16 mouse cellular contexts compared by ENCODE assay signal in the genomic region with DNA sequence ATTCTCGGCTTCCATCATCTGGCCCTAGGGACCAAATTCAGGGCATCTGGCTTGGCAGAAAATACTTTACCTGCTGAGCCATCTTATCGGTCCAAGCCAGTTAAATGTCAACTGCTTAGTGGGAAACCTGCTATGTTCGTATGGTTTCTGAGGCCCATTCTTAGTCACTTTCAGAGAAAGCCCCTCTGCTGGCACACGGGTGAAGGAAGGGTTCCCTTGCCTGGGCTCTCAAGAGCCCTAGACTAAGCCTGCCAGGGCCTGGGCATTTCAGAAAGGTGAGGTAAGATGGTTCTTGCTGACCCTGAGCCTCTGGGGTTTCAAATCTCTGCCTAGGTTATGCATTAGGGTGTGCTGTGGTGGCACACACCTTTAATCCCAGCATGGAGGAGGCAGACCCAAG. TPM values are rescaled to one million over a fixed set of nuclear protein-coding genes. Genes with fewer than 3 reads are reported as not detected.
A peak's percentile ranks its signal among the peaks of the same experiment; 100 is the strongest.
DNase-seq lines count a peak whose midpoint lies in the region; ATAC-seq and TF ChIP-seq lines count a peak whose summit lies in the region.
"Had no signal": no experiment of that assay in that cellular context is flagged by ENCODE, and none has a peak within 500 bp of the region (broad histone marks: within the 10 kb centered on the region; RNA-seq: fewer than 3 reads in every experiment).

No protein-coding gene starts in this region.

- H3K9ac ChIP-seq in hindbrain, embryonic 13.5 days: peak overlapping the region; percentile 68; the same call in 1 of the 2 replicates
- H3K9ac ChIP-seq in hindbrain, embryonic 16.5 days (ENCODE audit: low read depth, low read length): no peak overlapping the region
- H3K9ac ChIP-seq in lung, postnatal 0 days (replicated peaks; ENCODE audit: low read depth): no peak overlapping the region
- peak overlapping the region; percentile 21; the same call in 1 of the 2 replicates for H3K9ac ChIP-seq in stomach, embryonic 16.5 days (ENCODE audit: low read length)

- peaks cover 24% of the 10 kb centered on the region for H3K4me1 ChIP-seq in hindbrain, embryonic 13.5 days (replicated peaks)
- peaks cover 11% of the 10 kb centered on the region for H3K4me1 ChIP-seq in hindbrain, embryonic 16.5 days (ENCODE audit: control insufficient read depth, insufficient read depth, low read depth, low read length)
- peaks cover 6% of the 10 kb centered on the region; the same call in 1 of the 2 replicates for H3K4me1 ChIP-seq in lung, postnatal 0 days (ENCODE audit: insufficient read depth, low read depth, low read length)
- H3K4me1 ChIP-seq in stomach, embryonic 16.5 days (ENCODE audit: control insufficient read depth, insufficient read depth, low read length): peaks cover 16% of the 10 kb centered on the region

- 89% methylated on average over 4 of the region's 4 CpGs for WGBS in hindbrain, embryonic 13.5 days
- WGBS in hindbrain, embryonic 16.5 days: 76% methylated on average over 4 of the region's 4 CpGs
- WGBS in lung, postnatal 0 days: 88% methylated on average over 4 of the region's 4 CpGs
- 82% methylated on average over 4 of the region's 4 CpGs for WGBS in stomach, embryonic 16.5 days

- H3K27ac ChIP-seq in hindbrain, embryonic 13.5 days: no peak overlapping the region
- no peak overlapping the region for H3K27ac ChIP-seq in hindbrain, embryonic 16.5 days (ENCODE audit: low read depth, low read length)
- peak overlapping the region; percentile 91 for H3K27ac ChIP-seq in lung, postnatal 0 days (ENCODE audit: low read length)
- peak overlapping the region; percentile 99 for H3K27ac ChIP-seq in stomach, embryonic 16.5 days (ENCODE audit: low read length)

- ATAC-seq in hindbrain, embryonic 13.5 days (ENCODE audit: low FRiP score): no peak
- no peak for ATAC-seq in hindbrain, embryonic 16.5 days
- no peak for ATAC-seq in lung, postnatal 0 days
- no peak for ATAC-seq in stomach, embryonic 16.5 days (ENCODE audit: insufficient read depth, low FRiP score)
- ATAC-seq: inflammation-experienced regulatory T-cells, adult 6 months; Patski had no signal

- no peak for TF ChIP-seq CTCF in lung, postnatal 0 days (IDR thresholded peaks at IDR 0.05)

- DNase-seq in cerebellum, adult 9-10 months: peak; percentile 28
- no peak for DNase-seq in cerebellum, postnatal 10 days
- no peak for DNase-seq in lung, postnatal 0 days (ENCODE audit: low spot score)
- DNase-seq in lung, postnatal 4 days: no peak
- no peak for DNase-seq in layer of hippocampus, adult 18-20 months (ENCODE audit: low spot score in 2 of 2)
- DNase-seq: midbrain, embryonic 14.5 days; thymus, adult 18-20 months had no signal

- no peak for TF ChIP-seq EP300 in lung, postnatal 0 days (IDR thresholded peaks at IDR 0.05)

- H3K4me2 ChIP-seq in hindbrain, embryonic 13.5 days: no peak overlapping the region
- no peak overlapping the region for H3K4me2 ChIP-seq in hindbrain, embryonic 16.5 days (ENCODE audit: low read length)
- no peak overlapping the region; the same call in 1 of the 2 replicates for H3K4me2 ChIP-seq in lung, postnatal 0 days (replicated peaks; ENCODE audit: low read depth, low read length)
- H3K4me2 ChIP-seq in stomach, embryonic 16.5 days (ENCODE audit: low read depth, low read length): peak overlapping the region; percentile 83; the same call in 1 of the 2 replicates

- H3K9me3 ChIP-seq in hindbrain, embryonic 13.5 days: no peaks in the 10 kb centered on the region
- no peaks in the 10 kb centered on the region for H3K9me3 ChIP-seq in hindbrain, embryonic 16.5 days (ENCODE audit: control insufficient read depth, low read length)
- no peaks in the 10 kb centered on the region for H3K9me3 ChIP-seq in lung, postnatal 0 days (ENCODE audit: low read length)
- no peaks in the 10 kb centered on the region for H3K9me3 ChIP-seq in stomach, embryonic 16.5 days (replicated peaks; ENCODE audit: control insufficient read depth, low read length)
- H3K9me3 ChIP-seq: limb, embryonic 12.5 days had no signal

- H3K27me3 ChIP-seq in hindbrain, embryonic 13.5 days: peaks cover 2% of the 10 kb centered on the region; the same call in 1 of the 2 replicates
- H3K27me3 ChIP-seq in hindbrain, embryonic 16.5 days (replicated peaks; ENCODE audit: control insufficient read depth, insufficient read depth, low read length): no peaks in the 10 kb centered on the region
- H3K27me3 ChIP-seq in lung, postnatal 0 days (replicated peaks; ENCODE audit: insufficient read depth, low read length): no peaks in the 10 kb centered on the region
- H3K27me3 ChIP-seq in stomach, embryonic 16.5 days (ENCODE audit: control insufficient read depth, insufficient read depth, low read length): no peaks in the 10 kb centered on the region
- H3K27me3 ChIP-seq: Patski had no signal

- no peak overlapping the region for H3K4me3 ChIP-seq in hindbrain, embryonic 13.5 days
- H3K4me3 ChIP-seq in hindbrain, embryonic 16.5 days (ENCODE audit: low read length): no peak overlapping the region
- no peak overlapping the region for H3K4me3 ChIP-seq in lung, postnatal 0 days (ENCODE audit: low read depth, low read length)
- H3K4me3 ChIP-seq in stomach, embryonic 16.5 days (replicated peaks; ENCODE audit: low read length): no peak overlapping the region

- H3K36me3 ChIP-seq in hindbrain, embryonic 13.5 days: peaks cover 43% of the 10 kb centered on the region
- H3K36me3 ChIP-seq in hindbrain, embryonic 16.5 days (ENCODE audit: control insufficient read depth, insufficient read depth, low read length): peaks cover 9% of the 10 kb centered on the region
- peaks cover 15% of the 10 kb centered on the region; the same call in 1 of the 2 replicates for H3K36me3 ChIP-seq in lung, postnatal 0 days (ENCODE audit: insufficient read depth, low read length)
- H3K36me3 ChIP-seq in stomach, embryonic 16.5 days (ENCODE audit: control insufficient read depth, insufficient read depth, low read length): peaks cover 20% of the 10 kb centered on the region

RNA-seq across cellular contexts. Expression of a gene that starts 1.1 kb away (rescaled TPM):
- 27.9 and 31.0 TPM in 2 replicates for polyA plus RNA-seq in hindbrain, embryonic 13.5 days (2015; fragmentation: Nextera tagmentation; extraction: Ambion mirVana)
- polyA plus RNA-seq in hindbrain, embryonic 16.5 days (2015; fragmentation: Nextera tagmentation; extraction: Ambion mirVana): 27.8 and 34.6 TPM in 2 replicates
- polyA plus RNA-seq in lung, postnatal 0 days (2015; fragmentation: Nextera tagmentation; extraction: Ambion mirVana): 157 and 160 TPM in 2 replicates
- 234 and 250 TPM in 2 replicates for polyA plus RNA-seq in stomach, embryonic 16.5 days (2015; fragmentation: Nextera tagmentation; extraction: Ambion mirVana)
- total RNA-seq in layer of hippocampus, adult 18-20 months (2021): 10 to 100 TPM in 1 of 2 experiments, 1 to 10 TPM in 1; 9.2 to 12.0 TPM

RNA-seq across cellular contexts. Expression of a gene that starts 7.7 kb away (rescaled TPM):
- polyA plus RNA-seq in hindbrain, embryonic 13.5 days (2015; fragmentation: Nextera tagmentation; extraction: Ambion mirVana): 10.6 and 11.4 TPM in 2 replicates
- polyA plus RNA-seq in hindbrain, embryonic 16.5 days (2015; fragmentation: Nextera tagmentation; extraction: Ambion mirVana): 6.3 and 7.9 TPM in 2 replicates
- 6.2 and 6.5 TPM in 2 replicates for polyA plus RNA-seq in lung, postnatal 0 days (2015; fragmentation: Nextera tagmentation; extraction: Ambion mirVana)
- 6.9 and 7.4 TPM in 2 replicates for polyA plus RNA-seq in stomach, embryonic 16.5 days (2015; fragmentation: Nextera tagmentation; extraction: Ambion mirVana)
- total RNA-seq in layer of hippocampus, adult 18-20 months (2021): 1 to 10 TPM; 3.3 TPM

RNA-seq across cellular contexts. Expression of a gene that starts 8.4 kb away (rescaled TPM):
- 15.0 and 15.2 TPM in 2 replicates for polyA plus RNA-seq in hindbrain, embryonic 13.5 days (2015; fragmentation: Nextera tagmentation; extraction: Ambion mirVana)
- polyA plus RNA-seq in hindbrain, embryonic 16.5 days (2015; fragmentation: Nextera tagmentation; extraction: Ambion mirVana): 12.0 and 14.1 TPM in 2 replicates
- 17.9 and 20.3 TPM in 2 replicates for polyA plus RNA-seq in lung, postnatal 0 days (2015; fragmentation: Nextera tagmentation; extraction: Ambion mirVana)
- 14.0 and 14.5 TPM in 2 replicates for polyA plus RNA-seq in stomach, embryonic 16.5 days (2015; fragmentation: Nextera tagmentation; extraction: Ambion mirVana)
- total RNA-seq in layer of hippocampus, adult 18-20 months (2021): 10 to 100 TPM; 11.5 to 12.6 TPM

RNA-seq across cellular contexts. Expression of a gene that starts 19.9 kb away (rescaled TPM):
- not detected in 2 replicates for polyA plus RNA-seq in hindbrain, embryonic 13.5 days (2015; fragmentation: Nextera tagmentation; extraction: Ambion mirVana)
- 0.15 TPM in 1 of 2 replicates, not detected in the other for polyA plus RNA-seq in hindbrain, embryonic 16.5 days (2015; fragmentation: Nextera tagmentation; extraction: Ambion mirVana)
- 0.08 and 0.23 TPM in 2 replicates for polyA plus RNA-seq in lung, postnatal 0 days (2015; fragmentation: Nextera tagmentation; extraction: Ambion mirVana)
- 0.67 and 0.72 TPM in 2 replicates for polyA plus RNA-seq in stomach, embryonic 16.5 days (2015; fragmentation: Nextera tagmentation; extraction: Ambion mirVana)
- total RNA-seq in layer of hippocampus, adult 18-20 months (2021): not detected
- total RNA-seq: forebrain, postnatal 0 days; layer of hippocampus, postnatal 10 days had no signal
- polyA plus RNA-seq: inflammation-experienced regulatory T-cells, adult 6 months; limb, embryonic 12.5 days; midbrain, embryonic 14.5 days; neural tube, embryonic 14.5 days had no signal

RNA-seq across cellular contexts. Expression of a gene that starts 39.4 kb away (rescaled TPM):
- polyA plus RNA-seq in hindbrain, embryonic 13.5 days (2015; fragmentation: Nextera tagmentation; extraction: Ambion mirVana): 0.70 and 1.1 TPM in 2 replicates
- polyA plus RNA-seq in hindbrain, embryonic 16.5 days (2015; fragmentation: Nextera tagmentation; extraction: Ambion mirVana): 0.33 and 4.0 TPM in 2 replicates
- 26.6 and 27.8 TPM in 2 replicates for polyA plus RNA-seq in lung, postnatal 0 days (2015; fragmentation: Nextera tagmentation; extraction: Ambion mirVana)
- 1.2 and 35.0 TPM in 2 replicates for polyA plus RNA-seq in stomach, embryonic 16.5 days (2015; fragmentation: Nextera tagmentation; extraction: Ambion mirVana)
- total RNA-seq in layer of hippocampus, adult 18-20 months (2021): 1 to 10 TPM; 4.7 TPM
- polyA plus RNA-seq: midbrain, embryonic 14.5 days had no signal

Comparison
In these comparisons a context has a peak if more than half of its experiments do, and no peak if none do; other contexts are left out.
1. H3K9ac ChIP-seq: peak in hindbrain, embryonic 13.5 days (single experiment) and stomach, embryonic 16.5 days (single experiment); none in hindbrain, embryonic 16.5 days (single experiment) and lung, postnatal 0 days (single experiment).
2. H3K27ac ChIP-seq: peak in lung, postnatal 0 days (single experiment) and stomach, embryonic 16.5 days (single experiment); none in hindbrain, embryonic 13.5 days (single experiment) and hindbrain, embryonic 16.5 days (single experiment).